Mouse (Mus musculus) heart, adult 2 months (tissue): ENCODE measurements around the gene Mpped2.

Source experiments
- CTCF ChIP-seq: fragments of 200-600 bp; IDR thresholded peaks from 2 replicates; pipeline ENCODE4 v1.8.1; 2022; ENCODE audit warnings: antibody characterized with exemption, mild to moderate bottlenecking, moderate library complexity
- EP300 ChIP-seq: fragments of 200-500 bp; IDR thresholded peaks from 2 replicates; pipeline ENCODE4 v1.6.1; 2011; ENCODE audit warnings: low read depth, low read length, control low read depth; ENCODE audit not compliant: insufficient read depth
- POLR2A ChIP-seq: fragments of 200-500 bp; IDR thresholded peaks from 2 replicates; pipeline ENCODE4 v1.6.1; 2011; ENCODE audit warnings: mild to moderate bottlenecking, low read depth, low read length, control low read depth; ENCODE audit not compliant: insufficient read depth

DNA sequence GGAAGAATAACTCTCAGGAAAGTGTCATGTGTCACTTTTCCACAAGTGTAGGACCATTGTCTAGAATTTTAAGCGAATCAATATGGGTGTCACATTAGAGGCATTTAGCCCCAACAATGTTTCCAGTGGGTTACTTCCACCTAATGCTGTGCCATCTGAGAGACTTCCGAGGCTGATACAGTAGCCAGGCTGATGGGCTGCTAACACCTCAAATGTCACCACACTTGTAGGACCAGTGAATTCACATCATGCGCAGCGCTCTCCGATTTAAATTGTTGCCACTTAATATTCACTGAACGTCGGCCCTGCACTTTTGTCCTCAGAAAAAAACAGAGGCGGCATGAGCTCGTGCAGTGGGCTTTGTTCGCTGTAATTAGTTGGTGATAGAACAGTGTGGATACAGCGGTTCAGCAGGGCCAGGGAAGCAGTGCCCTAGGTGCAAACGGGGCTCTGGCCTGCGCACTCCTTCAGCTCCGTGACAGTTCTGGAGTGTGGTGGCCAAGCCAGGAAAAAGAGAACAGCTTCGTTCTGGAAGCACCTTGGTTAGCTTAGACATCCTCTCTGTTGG is 42.8 kb downstream of the Mpped2 start:
- no peak for TF ChIP-seq CTCF
- TF ChIP-seq POLR2A: no peak
- TF ChIP-seq EP300: no peak
